Mouse (Mus musculus): ENCODE results near the gene Camta2. TPM values are rescaled to one million over a fixed set of nuclear protein-coding genes. Genes with fewer than 3 reads are reported as not detected.

Camta2 gene
- total and polyA plus RNA-seq, 3 experiments = 3.5 to 25.4 (median 21.2) TPM

- Histone ChIP-seq H3K36me3 (replicated peaks) (peaks cover 78% of the 10 kb centered on the region), H3K9me3 (replicated peaks) (no peaks in the 10 kb centered on the region), H3K27me3 (ENCODE audit: insufficient read depth, low read length) (no peaks in the 10 kb centered on the region), H3K4me1 (ENCODE audit: insufficient read depth, low read depth, low read length) (peaks cover 27% of the 10 kb centered on the region), H3K4me3 (ENCODE audit: low read depth, low read length) (no peak overlapping the region)
- ATAC-seq (ENCODE audit: extremely low read depth, insufficient number of reproducible peaks, low FRiP score, poor library complexity, severe bottlenecking) (no peak), DNase-seq (ENCODE audit: low spot score) (no peak)
- TF ChIP-seq GATA2 (IDR thresholded peaks at IDR 0.05; ENCODE audit: borderline replicate concordance, low read depth, low read length) (no peak), CTCF (IDR thresholded peaks at IDR 0.05; ENCODE audit: low read depth, low read length) (no peak), POLR2AphosphoS5 (IDR thresholded peaks at IDR 0.05; ENCODE audit: insufficient replicate concordance, low read depth, low read length) (no peak), TAL1 (conservative IDR thresholded peaks at IDR 0.05; ENCODE audit: low read depth, low read length) (no peak), GATA1 (IDR thresholded peaks at IDR 0.05; ENCODE audit: borderline replicate concordance, low read length) (no peak)
These were observed 23.2 kb downstream of the Camta2 start for GRCm38 (mm10) chr11:70664741-70665140.

GRCm38 (mm10) chr11:70663957-70664356, 23.9 kb downstream of the Camta2 start:
- no peak for DNase-seq (ENCODE audit: low spot score)
- Histone ChIP-seq H3K27me3 (ENCODE audit: insufficient read depth, low read length) (no peaks in the 10 kb centered on the region), H3K36me3 (replicated peaks) (peaks cover 86% of the 10 kb centered on the region), H3K9me3 (replicated peaks) (no peaks in the 10 kb centered on the region), H3K4me1 (ENCODE audit: insufficient read depth, low read depth, low read length) (peaks cover 23% of the 10 kb centered on the region), H3K4me3 (ENCODE audit: low read depth, low read length) (no peak overlapping the region)
- no peak for ATAC-seq (ENCODE audit: extremely low read depth, insufficient number of reproducible peaks, low FRiP score, poor library complexity, severe bottlenecking)
- TF ChIP-seq TAL1 (conservative IDR thresholded peaks at IDR 0.05; ENCODE audit: low read depth, low read length) = no peak
- TF ChIP-seq CTCF (IDR thresholded peaks at IDR 0.05; ENCODE audit: low read depth, low read length) = no peak
- TF ChIP-seq GATA2 (IDR thresholded peaks at IDR 0.05; ENCODE audit: borderline replicate concordance, low read depth, low read length) = no peak
- no peak for TF ChIP-seq POLR2AphosphoS5 (IDR thresholded peaks at IDR 0.05; ENCODE audit: insufficient replicate concordance, low read depth, low read length)
- TF ChIP-seq GATA1 (IDR thresholded peaks at IDR 0.05; ENCODE audit: borderline replicate concordance, low read length) = no peak

GRCm38 (mm10) chr11:70663101-70663500, 24.8 kb downstream of the Camta2 start:
- Histone ChIP-seq H3K27me3 (ENCODE audit: insufficient read depth, low read length) (no peaks in the 10 kb centered on the region), H3K4me1 (ENCODE audit: insufficient read depth, low read depth, low read length) (peaks cover 27% of the 10 kb centered on the region), H3K4me3 (ENCODE audit: low read depth, low read length) (no peak overlapping the region), H3K36me3 (replicated peaks) (peaks cover 94% of the 10 kb centered on the region), H3K9me3 (replicated peaks) (no peaks in the 10 kb centered on the region)
- no peak for DNase-seq (ENCODE audit: low spot score)
- ATAC-seq (ENCODE audit: extremely low read depth, insufficient number of reproducible peaks, low FRiP score, poor library complexity, severe bottlenecking) = no peak
- TF ChIP-seq POLR2AphosphoS5 (IDR thresholded peaks at IDR 0.05; ENCODE audit: insufficient replicate concordance, low read depth, low read length) (no peak), GATA1 (IDR thresholded peaks at IDR 0.05; ENCODE audit: borderline replicate concordance, low read length) (no peak), GATA2 (IDR thresholded peaks at IDR 0.05; ENCODE audit: borderline replicate concordance, low read depth, low read length) (no peak), CTCF (IDR thresholded peaks at IDR 0.05; ENCODE audit: low read depth, low read length) (no peak), TAL1 (conservative IDR thresholded peaks at IDR 0.05; ENCODE audit: low read depth, low read length) (no peak)

- DNase-seq (ENCODE audit: low spot score) = no peak
- no peak overlapping the region for H3K4me3 ChIP-seq (ENCODE audit: low read depth, low read length)
- H3K4me1 ChIP-seq (ENCODE audit: insufficient read depth, low read depth, low read length) = peaks cover 36% of the 10 kb centered on the region
- no peaks in the 10 kb centered on the region for H3K27me3 ChIP-seq (ENCODE audit: insufficient read depth, low read length)
- TF ChIP-seq GATA1 (IDR thresholded peaks at IDR 0.05; ENCODE audit: borderline replicate concordance, low read length) (no peak), CTCF (IDR thresholded peaks at IDR 0.05; ENCODE audit: low read depth, low read length) (no peak), TAL1 (conservative IDR thresholded peaks at IDR 0.05; ENCODE audit: low read depth, low read length) (no peak)
- H3K9me3 ChIP-seq (replicated peaks) = no peaks in the 10 kb centered on the region
- ATAC-seq (ENCODE audit: extremely low read depth, insufficient number of reproducible peaks, low FRiP score, poor library complexity, severe bottlenecking) = no peak
- H3K36me3 ChIP-seq (replicated peaks) = peaks cover 76% of the 10 kb centered on the region
These were observed 27.3 kb downstream of the Camta2 start for GRCm38 (mm10) chr11:70660571-70660970.

GRCm38 (mm10) chr11:70658942-70659341, 29.0 kb downstream of the Camta2 start:
- H3K9me3 ChIP-seq (replicated peaks) = no peaks in the 10 kb centered on the region
- H3K27me3 ChIP-seq (ENCODE audit: insufficient read depth, low read length) = no peaks in the 10 kb centered on the region
- ATAC-seq (ENCODE audit: extremely low read depth, insufficient number of reproducible peaks, low FRiP score, poor library complexity, severe bottlenecking) (no peak), DNase-seq (ENCODE audit: low spot score) (no peak)
- H3K4me3 ChIP-seq (ENCODE audit: low read depth, low read length) = no peak overlapping the region
- peaks cover 40% of the 10 kb centered on the region for H3K4me1 ChIP-seq (ENCODE audit: insufficient read depth, low read depth, low read length)
- peaks cover 62% of the 10 kb centered on the region for H3K36me3 ChIP-seq (replicated peaks)
- TF ChIP-seq GATA2 (IDR thresholded peaks at IDR 0.05; ENCODE audit: borderline replicate concordance, low read depth, low read length) (no peak), CTCF (IDR thresholded peaks at IDR 0.05; ENCODE audit: low read depth, low read length) (no peak), POLR2AphosphoS5 (IDR thresholded peaks at IDR 0.05; ENCODE audit: insufficient replicate concordance, low read depth, low read length) (no peak), TAL1 (conservative IDR thresholded peaks at IDR 0.05; ENCODE audit: low read depth, low read length) (no peak), GATA1 (IDR thresholded peaks at IDR 0.05; ENCODE audit: borderline replicate concordance, low read length) (no peak)

GRCm38 (mm10) chr11:70658521-70658920, 29.4 kb downstream of the Camta2 start:
- Histone ChIP-seq H3K4me3 (ENCODE audit: low read depth, low read length) (no peak overlapping the region), H3K27me3 (ENCODE audit: insufficient read depth, low read length) (no peaks in the 10 kb centered on the region), H3K4me1 (ENCODE audit: insufficient read depth, low read depth, low read length) (peaks cover 40% of the 10 kb centered on the region), H3K36me3 (replicated peaks) (peaks cover 61% of the 10 kb centered on the region), H3K9me3 (replicated peaks) (no peaks in the 10 kb centered on the region)
- no peak for ATAC-seq (ENCODE audit: extremely low read depth, insufficient number of reproducible peaks, low FRiP score, poor library complexity, severe bottlenecking)
- TF ChIP-seq CTCF (IDR thresholded peaks at IDR 0.05; ENCODE audit: low read depth, low read length) (no peak), TAL1 (conservative IDR thresholded peaks at IDR 0.05; ENCODE audit: low read depth, low read length) (no peak), GATA1 (IDR thresholded peaks at IDR 0.05; ENCODE audit: borderline replicate concordance, low read length) (no peak), GATA2 (IDR thresholded peaks at IDR 0.05; ENCODE audit: borderline replicate concordance, low read depth, low read length) (no peak), POLR2AphosphoS5 (IDR thresholded peaks at IDR 0.05; ENCODE audit: insufficient replicate concordance, low read depth, low read length) (no peak)
- DNase-seq (ENCODE audit: low spot score) = no peak
